Mouse (Mus musculus): ENCODE results near the gene Elmo1.

DNA sequence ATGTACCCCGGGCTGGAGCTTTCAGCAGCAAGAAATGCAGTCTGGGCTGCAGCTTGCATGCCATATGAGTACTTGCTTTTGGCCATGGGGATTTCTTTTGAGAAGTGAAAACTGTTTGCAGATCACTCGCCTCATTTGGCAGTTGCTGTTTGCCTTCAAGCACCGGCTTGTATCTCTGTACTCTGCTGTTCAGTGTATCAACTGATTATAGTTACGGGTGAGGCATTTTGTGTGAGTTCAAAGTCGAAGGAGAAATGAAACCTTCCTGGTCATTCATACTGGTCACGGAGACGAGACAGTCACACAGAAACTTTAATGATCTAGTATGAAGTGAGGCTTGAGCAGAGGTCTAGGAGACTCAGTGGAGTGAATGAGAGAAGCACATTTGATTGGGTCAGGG is 34.6 kb downstream of the Elmo1 start:
- no peak for TF ChIP-seq POLR2A (IDR thresholded peaks at IDR 0.05; ENCODE audit: insufficient read length, low read depth)
- no peak for TF ChIP-seq CEBPB (IDR thresholded peaks at IDR 0.05; ENCODE audit: insufficient read depth, poor library complexity, severe bottlenecking)
- TF ChIP-seq REST (IDR thresholded peaks at IDR 0.05; ENCODE audit: insufficient read depth, insufficient read length): no peak
- TF ChIP-seq E2F4 (IDR thresholded peaks at IDR 0.05; ENCODE audit: insufficient read depth): no peak
- TF ChIP-seq POLR2AphosphoS2 (IDR thresholded peaks at IDR 0.05; ENCODE audit: insufficient read length, low read depth): no peak
- no peak for TF ChIP-seq TCF3 (IDR thresholded peaks at IDR 0.05; ENCODE audit: insufficient read length, low read depth)
- TF ChIP-seq USF1 (IDR thresholded peaks at IDR 0.05; ENCODE audit: low read depth): no peak
- no peak for TF ChIP-seq MYOG (IDR thresholded peaks at IDR 0.05; ENCODE audit: control insufficient read depth in 1 of 3, insufficient read depth in 1 of 3, insufficient read length in 2 of 3, low read depth in 2 of 3)
- no peak for TF ChIP-seq TCF12 (IDR thresholded peaks at IDR 0.05; ENCODE audit: insufficient read depth, poor library complexity, severe bottlenecking)
- TF ChIP-seq MAX (IDR thresholded peaks at IDR 0.05; ENCODE audit: low read depth): no peak
- TF ChIP-seq MYOD1 (IDR thresholded peaks at IDR 0.05; ENCODE audit: control insufficient read depth in 1 of 3, insufficient read length in 2 of 3, low read depth in 2 of 3): no peak
- TF ChIP-seq SRF (IDR thresholded peaks at IDR 0.05; ENCODE audit: control insufficient read depth, insufficient read length, low read depth): no peak
